Mouse (Mus musculus) kidney, adult 8-10 months (tissue): ENCODE results near the gene Aspdh.
A peak's percentile ranks its signal among the peaks of the same experiment; 100 is the strongest.

Experiments
- DNase-seq, 2 experiments: peaks; one replicate each; pipeline ENCODE4 v3.0.0; 2022

Aspdh gene

DNA sequence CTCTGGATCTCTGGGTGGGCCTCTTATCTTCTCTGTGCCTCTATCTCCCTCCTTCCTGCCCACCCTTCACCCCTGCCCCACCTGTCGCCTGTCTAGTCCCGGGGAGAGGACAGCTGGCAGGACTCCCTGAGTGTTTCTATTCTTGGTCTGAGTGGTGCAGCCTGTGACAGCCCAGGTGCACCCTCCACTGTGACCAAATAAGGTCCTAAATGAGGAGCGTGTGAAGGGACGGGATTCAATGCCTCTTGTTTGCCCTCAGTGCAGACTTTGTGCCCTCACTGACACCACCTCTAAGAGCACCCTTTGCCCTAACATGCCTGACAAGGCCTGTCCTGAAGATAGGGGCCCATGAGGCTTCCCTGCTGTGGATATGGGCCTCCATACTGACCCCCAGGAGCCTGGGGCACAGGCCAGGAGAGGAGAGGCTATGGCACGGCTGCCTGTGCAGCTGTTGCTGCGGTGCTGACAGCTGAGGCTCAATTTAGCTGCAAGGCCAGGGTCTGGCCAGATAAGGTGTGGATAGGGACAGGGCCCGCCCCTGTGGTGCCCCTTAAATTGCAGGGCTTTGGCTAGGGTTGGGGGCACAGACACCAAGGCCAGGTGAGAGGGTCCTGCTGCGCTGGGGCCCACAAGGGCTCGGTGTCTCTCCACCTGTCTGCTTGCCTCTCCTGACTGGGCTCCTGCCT, 7.9 kb downstream of the Aspdh start:
- no peak for DNase-seq

DNA sequence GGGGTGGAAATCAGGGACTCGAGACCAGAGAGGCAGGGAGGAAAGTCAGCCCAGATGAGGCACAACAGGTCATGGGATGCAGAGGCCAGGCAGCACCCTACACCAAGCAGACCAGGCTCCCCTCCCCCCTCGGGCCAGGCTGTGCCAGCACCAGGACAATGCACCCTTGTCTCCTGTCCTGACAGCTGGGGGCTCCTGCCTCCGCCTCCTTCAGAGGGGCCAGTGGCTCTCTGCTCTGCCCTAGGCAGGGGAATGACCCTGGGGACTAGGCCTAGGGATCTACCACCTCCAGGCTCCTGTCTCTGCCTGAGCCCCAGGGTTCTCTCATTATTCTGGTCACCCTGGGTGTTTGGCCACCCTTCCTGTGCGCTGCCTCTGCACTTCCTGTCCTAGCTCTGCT, 9.2 kb downstream of the Aspdh start:
- no peak for DNase-seq

DNA sequence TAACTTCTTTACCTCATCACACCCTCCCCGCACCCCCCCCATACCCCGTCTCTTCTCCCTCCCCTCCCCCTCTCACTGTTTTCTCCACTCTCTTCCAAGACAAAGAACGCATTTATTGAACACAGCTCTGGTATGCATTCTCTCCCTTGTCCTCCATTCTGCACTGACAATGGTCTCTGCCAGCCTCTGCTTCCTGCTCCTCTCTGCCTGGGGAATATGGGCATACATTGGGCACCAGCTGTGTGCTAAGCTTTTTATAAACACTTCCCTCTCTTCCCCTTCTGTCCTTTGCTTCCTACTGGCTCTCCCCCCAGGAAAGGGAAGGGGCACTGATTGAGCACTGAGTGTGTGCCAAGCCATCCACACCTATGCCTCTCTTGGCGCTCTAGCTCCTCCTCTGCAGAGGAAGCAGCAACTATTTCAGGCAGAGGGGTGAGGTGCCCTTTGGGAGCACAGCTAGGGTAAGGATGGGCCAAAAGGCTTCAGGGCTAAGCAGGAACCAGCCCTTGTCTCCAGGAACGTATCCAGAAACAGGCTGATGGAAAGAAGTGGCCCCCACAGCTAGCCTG, 9.9 kb downstream of the Aspdh start:
- DNase-seq, result no peak

- no peak for DNase-seq
Observed at GRCm38 (mm10) chr7:44482836-44483435, 17.7 kb downstream of the Aspdh start.

- no peak for DNase-seq
Observed at GRCm38 (mm10) chr7:44484109-44484508, 18.9 kb downstream of the Aspdh start.

- peak; percentile 42 to 81 for DNase-seq
Observed at GRCm38 (mm10) chr7:44484841-44485571, 19.8 kb downstream of the Aspdh start.

DNA sequence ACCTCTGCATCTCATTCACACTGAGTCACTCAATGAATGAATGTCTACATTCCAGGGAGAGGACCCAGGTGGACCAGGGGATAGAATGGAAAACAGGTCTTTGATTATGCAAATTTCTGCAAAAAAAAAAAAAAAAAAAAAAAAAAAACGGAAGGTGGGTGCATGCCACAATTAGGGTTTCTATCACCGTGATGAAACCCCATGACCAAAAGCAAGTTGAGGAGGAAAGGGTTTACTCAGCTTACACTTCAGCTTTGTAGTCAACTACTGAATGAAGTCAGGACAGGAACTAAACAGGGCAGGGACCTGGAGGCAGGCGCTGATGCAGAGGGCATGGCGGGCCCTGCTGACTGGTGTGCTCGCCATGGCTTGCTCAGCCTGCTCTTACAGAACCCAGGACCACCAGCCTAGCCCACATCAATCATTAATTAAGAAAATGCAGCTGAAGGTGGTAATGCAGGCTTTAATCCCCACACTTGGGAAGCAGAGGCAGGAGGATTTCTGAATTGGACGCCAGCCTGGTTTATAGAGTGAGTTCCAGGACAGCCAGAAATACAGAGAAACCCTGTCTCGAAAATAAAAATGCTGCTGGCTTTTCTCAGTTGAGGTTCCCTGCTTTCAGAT, 20.5 kb downstream of the Aspdh start:
- no peak for DNase-seq

DNA sequence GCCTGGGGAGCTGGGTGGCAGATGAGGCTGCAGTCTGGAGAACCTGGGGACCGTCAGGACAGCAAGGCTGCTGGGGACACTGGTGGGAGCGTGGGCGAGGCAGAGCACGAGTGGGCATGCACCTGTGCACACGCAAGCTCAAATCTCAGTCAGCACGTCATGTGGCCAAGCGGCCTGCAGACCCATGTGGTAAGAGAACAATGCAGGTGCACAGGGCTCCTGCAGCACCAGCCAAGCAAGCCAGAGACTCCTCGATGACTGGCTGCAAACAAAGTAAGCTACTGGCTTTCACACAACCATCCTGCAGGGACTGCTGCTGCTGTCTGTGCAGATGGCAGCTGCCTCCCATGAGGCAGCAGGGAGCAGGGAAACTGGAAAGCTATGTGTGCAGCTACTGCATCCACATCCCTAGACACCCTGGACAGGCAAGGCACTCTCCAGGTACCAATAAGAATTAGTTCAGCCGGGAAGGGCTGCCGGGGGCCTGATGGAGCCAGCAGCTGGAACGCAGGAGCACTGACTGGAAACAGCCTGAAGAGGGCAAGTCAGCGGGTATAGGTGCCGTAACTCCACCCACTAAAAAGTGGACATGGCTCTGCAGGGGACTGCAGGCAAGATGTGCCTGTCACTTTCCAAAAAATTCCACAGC, 21.9 kb downstream of the Aspdh start:
- DNase-seq, result no peak

DNA sequence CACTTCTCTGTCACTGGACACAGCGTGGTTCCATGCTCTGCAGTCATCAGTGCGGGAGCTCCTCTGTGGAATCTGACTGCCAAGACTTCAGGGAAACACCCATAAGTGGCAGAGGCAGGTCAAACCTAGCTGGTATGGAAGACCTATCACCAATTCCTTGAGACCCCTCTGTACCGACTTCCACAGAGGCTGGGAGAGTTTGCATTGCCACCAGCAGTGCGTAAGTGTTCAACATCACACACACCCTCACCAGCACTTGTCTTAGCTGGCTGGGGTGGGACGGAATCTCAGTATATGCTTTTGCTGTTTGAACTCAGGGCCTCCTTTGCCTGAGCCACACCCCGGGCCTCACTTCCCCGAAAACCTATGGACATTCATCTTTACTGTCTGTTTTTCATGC, 22.7 kb downstream of the Aspdh start:
- DNase-seq, result no peak

DNA sequence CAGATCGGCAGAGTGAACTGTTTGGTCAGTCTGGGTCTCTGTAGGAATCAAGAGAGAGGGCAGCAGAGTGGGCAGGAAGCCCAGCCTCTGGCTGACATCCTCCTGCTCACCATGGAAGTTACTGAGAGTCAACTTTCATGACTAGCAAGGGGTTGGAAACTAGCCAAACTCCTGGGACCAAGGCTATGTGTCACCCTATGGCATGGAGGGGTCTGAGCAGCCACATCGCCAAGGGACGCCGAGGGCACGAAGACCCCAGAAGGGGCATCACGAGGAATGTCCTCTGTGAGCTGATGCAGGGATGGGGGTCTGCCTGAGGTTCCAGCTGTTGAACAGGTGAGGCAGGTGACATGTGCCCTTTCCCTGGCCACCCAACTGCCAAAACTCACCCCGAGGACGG, 23.4 kb downstream of the Aspdh start:
- no peak for DNase-seq

DNA sequence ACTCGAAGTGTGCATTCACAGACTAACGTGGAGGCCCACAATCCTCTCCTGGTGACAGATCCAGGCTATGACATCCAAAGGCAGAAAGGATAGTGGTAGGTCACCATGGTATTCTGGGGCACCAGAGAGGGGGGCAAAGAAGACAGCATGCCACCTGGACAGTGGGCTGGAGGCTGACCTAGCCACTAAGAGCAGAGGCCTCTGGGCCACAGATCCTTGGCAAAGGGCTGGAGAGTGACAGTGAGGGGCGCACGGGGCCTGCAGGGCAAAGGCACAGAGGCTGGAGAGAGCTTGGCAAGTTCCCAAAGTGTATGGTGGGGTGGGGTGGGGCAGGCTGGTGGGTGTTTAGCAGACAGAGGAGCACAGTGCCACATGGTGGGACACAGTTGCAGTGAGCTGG, 25.1 kb downstream of the Aspdh start:
- no peak for DNase-seq

- DNase-seq, result no peak
Observed at GRCm38 (mm10) chr7:44491391-44491790, 26.2 kb downstream of the Aspdh start.

DNA sequence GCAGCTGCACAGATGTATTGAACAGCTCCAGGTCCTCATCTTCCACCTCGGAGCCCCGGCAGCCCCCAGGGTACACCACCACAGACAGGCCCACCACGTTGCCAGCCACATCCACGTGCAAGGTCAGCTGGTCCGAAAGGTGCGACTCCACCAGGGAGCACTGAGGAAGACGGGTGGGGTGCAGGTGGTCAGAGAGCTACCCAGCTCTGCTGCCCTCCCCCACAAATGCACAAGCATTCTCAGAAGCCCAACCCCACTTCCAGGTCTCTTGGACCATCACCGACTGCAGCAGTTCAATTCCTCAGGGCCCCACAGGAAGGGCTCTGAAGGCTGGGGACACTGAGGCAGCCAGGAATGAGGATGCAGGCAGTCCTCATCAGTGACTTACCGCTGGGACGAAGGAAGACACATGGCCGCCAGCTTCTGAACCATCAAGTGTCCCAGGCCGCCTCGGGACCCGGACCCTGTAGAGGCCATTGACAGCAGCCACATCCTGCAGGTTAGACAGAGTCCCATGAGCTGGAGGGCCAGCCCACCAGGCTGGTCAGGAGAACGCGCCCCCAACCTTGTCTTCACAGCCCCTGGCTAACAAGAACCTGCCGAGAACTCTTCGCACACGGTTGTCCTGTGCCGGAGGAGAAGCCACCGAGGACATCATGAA, 27.1 kb downstream of the Aspdh start:
- no peak for DNase-seq

GRCm38 (mm10) chr7:44494681-44495080, 29.5 kb downstream of the Aspdh start:
- no peak for DNase-seq

- DNase-seq, result no peak
Observed at GRCm38 (mm10) chr7:44495086-44495485, 29.9 kb downstream of the Aspdh start.

DNA sequence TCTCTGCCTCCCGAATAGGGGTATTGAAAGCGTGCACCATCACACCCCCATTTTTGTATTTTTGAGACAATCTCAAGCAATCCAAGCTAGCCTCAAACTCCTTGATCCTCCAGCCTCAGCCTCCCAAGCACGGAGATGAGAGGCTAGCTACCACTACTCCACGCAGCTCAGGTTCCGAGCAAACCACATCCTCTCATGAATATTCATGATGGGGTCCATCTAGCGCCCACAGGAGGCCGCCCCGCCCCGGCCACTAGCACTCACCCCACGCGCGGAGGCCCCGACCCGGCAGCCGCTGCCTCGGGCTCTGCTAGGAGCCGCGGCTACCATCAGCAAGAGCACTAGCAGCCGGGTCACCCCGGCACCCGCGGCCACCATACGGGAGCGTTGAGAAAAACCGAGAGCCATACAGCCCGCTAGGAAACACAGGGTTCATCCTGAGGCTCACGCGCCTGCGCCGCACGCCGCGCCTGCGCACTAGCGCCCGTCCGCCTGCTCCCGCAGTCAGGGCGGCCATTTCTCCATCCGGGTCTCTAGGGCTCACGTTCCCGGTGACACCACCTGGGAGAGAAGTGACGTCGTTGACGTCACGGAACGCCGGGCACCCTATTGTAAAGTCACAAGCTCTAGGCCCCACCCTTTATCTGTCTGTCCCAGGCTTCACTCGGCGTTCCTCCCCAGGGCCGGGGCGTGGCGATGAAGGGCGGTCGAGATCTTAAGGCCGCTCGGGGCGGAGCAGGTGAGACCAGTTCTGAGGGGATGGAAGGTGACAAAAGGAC, 31.0 kb downstream of the Aspdh start, which contains the start of the genes Emc10 and Fam71e1:
Emc10 (minus strand) TSS at position 538 of the 779 bp plus-strand sequence.
Fam71e1 (plus strand) TSS at position 590 of the 779 bp plus-strand sequence.
- DNase-seq, result peak; percentile 98

DNA sequence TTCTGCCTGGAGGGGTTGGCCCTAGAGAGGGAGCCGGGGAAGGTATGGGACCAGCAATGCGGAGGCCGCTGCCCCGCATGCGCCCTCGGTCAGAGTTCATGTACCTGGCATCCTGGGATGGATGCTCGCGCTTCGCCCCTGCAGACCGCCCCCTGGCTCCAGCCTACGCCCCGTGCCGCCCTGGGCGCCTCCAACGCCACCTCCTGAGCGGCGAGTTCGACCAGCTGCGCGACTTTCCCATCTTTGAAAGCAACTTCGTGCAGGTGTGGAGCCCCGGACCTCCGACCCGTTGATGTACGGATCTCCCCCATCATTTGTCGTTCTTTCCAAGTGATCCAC, 31.5 kb downstream of the Aspdh start:
- no peak for DNase-seq

- DNase-seq, result no peak
Observed at GRCm38 (mm10) chr7:44497361-44498055, 32.3 kb downstream of the Aspdh start.

- DNase-seq, result no peak
Observed at GRCm38 (mm10) chr7:44498922-44499321, 33.7 kb downstream of the Aspdh start.

DNA sequence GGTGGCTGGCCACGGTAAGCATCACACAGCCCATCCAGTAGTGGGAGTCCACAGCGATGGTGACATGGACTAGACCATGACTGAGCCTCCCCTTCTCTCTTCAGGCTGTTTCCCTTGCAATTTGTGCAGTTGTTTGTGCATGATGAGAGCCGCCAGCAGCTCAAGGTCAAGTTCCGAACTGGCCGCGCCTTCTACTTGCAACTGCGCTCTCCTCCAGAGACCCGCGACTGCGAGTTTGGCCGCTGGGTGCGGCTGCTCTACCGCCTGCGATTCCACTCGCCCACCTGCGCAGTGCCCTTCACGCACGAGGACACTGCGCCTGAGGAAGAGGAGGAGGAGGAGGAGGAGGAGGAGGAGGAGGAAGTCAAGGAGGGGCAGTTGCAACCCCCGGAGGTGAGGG, 34.9 kb downstream of the Aspdh start:
- DNase-seq, result no peak
